Mouse (Mus musculus) ES-Bruce4 (cell line): ENCODE measurements around the gene Hist1h3i.
A peak's percentile ranks its signal among the peaks of the same experiment; 100 is the strongest.
"Not testable (repeated sequence)": the region's sequence is repeated elsewhere in the genome, so short reads cannot be mapped to it uniquely, and the experiment has no call there.

Experiments used
- CTCF ChIP-seq: IDR thresholded peaks from one replicate; pipeline ENCODE4 v1.8.1; 2011; ENCODE audit warnings: low read depth, low read length
- EP300 ChIP-seq: IDR thresholded peaks from 2 replicates; pipeline ENCODE4 v1.6.1; 2011; ENCODE audit warnings: low read depth, low read length; ENCODE audit not compliant: insufficient read depth
- POLR2A ChIP-seq: IDR thresholded peaks from one replicate; pipeline ENCODE4 v1.8.1; 2011; ENCODE audit warnings: low read length; ENCODE audit not compliant: insufficient read depth

- peak; percentile 71 for TF ChIP-seq POLR2A
- not testable (repeated sequence) for TF ChIP-seq CTCF, EP300
Observed at GRCm38 (mm10) chr13:21753524-21754285, 29.5 kb downstream of the Hist1h3i start, which contains the start of the genes Hist1h2ak and Hist1h2bn.
